Mouse (Mus musculus): Measurements from ENCODE around the gene Cope. TPM values are rescaled to one million over a fixed set of nuclear protein-coding genes. Genes with fewer than 3 reads are reported as not detected.

Cope gene
- total and polyA plus RNA-seq, 3 experiments: 134 to 243 (median 191) TPM

DNA sequence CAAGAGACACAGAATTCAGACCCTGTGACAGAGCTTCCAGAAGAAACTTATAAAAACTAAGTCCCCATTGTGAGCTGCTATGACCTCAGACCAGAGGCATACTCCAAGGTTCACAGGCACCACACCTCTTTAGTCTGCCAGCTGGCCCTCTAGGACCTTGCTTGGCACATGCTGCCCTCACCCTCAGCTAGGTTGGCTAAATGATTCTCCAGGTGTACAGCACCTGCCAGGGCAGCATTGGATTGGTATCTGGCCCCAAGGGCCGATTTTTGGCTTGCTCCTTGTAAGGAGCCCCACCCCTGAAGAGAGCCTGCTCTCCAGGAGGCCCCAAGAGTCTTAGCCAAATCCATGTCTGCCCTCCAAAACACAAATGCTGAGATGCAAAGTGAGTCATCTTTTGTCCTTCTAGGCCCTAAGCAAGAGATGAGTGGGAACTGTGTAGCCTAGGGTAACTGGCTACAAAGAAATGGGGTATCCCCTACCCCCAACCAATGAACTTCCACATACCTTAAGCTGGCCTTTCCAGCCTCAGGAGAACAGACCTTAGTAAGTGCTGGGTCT is 45.6 kb downstream of the Cope start:
- no peak overlapping the region for H3K27ac ChIP-seq (ENCODE audit: insufficient read depth, low read depth)
- dilution Hi-C loops (cut with MboI; ENCODE audit: extremely low pct_ligation_motif_present, extremely low pct_unique_long_range_greater_than_20kb, low sequenced_read_pairs): no loop called here
- peaks cover 38 to 81% of the 10 kb centered on the region in 2 experiments for H3K36me3 ChIP-seq (replicated peaks in 1 of 2; ENCODE audit: control insufficient read depth in 1 of 2, insufficient read depth in 1 of 2, low read length in 1 of 2)
- peaks cover 36 to 58% of the 10 kb centered on the region in 2 experiments for H3K4me1 ChIP-seq (ENCODE audit: control insufficient read depth in 1 of 2, insufficient read depth in 2 of 2)
- DNase-seq (ENCODE audit: extremely low read depth): no peak
- TF ChIP-seq TBP (conservative IDR thresholded peaks at IDR 0.05; ENCODE audit: low read depth, low read length) (no peak), CHD2 (IDR thresholded peaks at IDR 0.05; ENCODE audit: low read length) (no peak), CTCF (conservative IDR thresholded peaks at IDR 0.05 in 1 of 2, IDR thresholded peaks at IDR 0.05 in 1 of 2; ENCODE audit: low read depth in 2 of 2, low read length in 2 of 2) (no peak), MAFK (IDR thresholded peaks at IDR 0.05; ENCODE audit: insufficient replicate concordance, low read length) (no peak), POLR2AphosphoS2 (IDR thresholded peaks at IDR 0.05; ENCODE audit: low read depth, low read length) (no peak), JUND (conservative IDR thresholded peaks at IDR 0.05; ENCODE audit: low read depth, low read length) (no peak)
- no peak overlapping the region for H3K4me3 ChIP-seq (replicated peaks in 1 of 3; ENCODE audit: low read depth in 2 of 3, low read length in 2 of 3, poor library complexity in 1 of 3)
- H3K27me3 ChIP-seq (replicated peaks): no peaks in the 10 kb centered on the region
- H3K9ac ChIP-seq (ENCODE audit: insufficient read depth, low read depth): no peak overlapping the region
- no peaks in the 10 kb centered on the region for H3K9me3 ChIP-seq (replicated peaks; ENCODE audit: low read length)
- H3K4me2 ChIP-seq (ENCODE audit: insufficient read depth, low read depth, poor library complexity, severe bottlenecking): no peak overlapping the region
- in situ Hi-C loops (cut with MboI; ENCODE audit: low pct_ligation_motif_present, low pct_unique_long_range_greater_than_20kb, low sequenced_read_pairs): loop anchor here (5.0 kb wide), 1 partner anchor 36 kb away; no protein-coding TSS in a partner anchor
- H3K79me2 ChIP-seq (replicated peaks; ENCODE audit: control insufficient read depth, extremely low read depth, insufficient read depth, poor library complexity, severe bottlenecking): peaks cover 90% of the 10 kb centered on the region

DNA sequence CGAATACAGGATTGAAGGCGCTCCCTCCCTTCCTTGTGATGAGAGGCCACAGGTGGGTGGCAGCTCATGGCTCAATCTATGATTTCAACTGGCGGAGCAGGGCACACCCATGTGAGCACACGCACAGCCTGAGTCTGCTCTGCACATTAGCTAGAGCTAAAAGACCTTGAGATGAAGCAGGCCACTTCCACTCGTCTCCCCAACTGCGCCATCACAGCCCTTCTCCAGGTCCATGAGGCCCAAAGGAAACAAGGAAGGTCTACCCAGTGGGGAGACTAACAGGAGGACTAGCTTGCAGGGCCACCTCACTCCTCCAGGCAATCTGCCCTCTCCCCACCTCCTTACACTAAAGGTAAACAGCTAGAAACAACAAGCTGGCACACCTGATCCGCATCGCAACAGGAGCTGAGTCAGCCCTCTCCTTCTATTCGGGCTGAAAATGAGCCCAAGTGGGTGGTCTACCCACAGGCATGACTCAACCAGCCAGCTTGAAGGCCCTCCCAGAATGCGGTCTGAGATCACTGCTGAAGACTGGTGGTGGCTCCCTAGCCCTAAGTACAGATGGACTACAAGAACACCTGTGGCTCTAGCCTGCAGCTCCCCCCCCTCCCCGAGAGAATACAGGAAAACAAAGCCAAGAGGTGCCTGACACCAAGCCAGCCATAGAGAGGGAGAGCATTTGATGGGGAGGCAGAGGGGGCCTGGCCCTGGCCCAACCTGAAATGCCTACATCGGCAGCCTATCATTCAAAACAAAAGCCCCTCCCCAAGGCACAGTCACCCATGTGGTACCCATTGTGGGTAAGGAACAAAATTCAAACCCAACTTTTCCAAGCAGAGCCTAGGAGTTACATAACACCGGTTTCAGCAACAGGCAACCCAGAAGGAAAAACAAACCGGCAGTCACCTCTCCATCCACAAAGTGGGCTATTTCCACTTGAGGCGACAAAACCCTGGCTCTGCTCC is 49.0 kb downstream of the Cope start:
- Histone ChIP-seq H3K4me3 (replicated peaks in 1 of 3; ENCODE audit: low read depth in 2 of 3, low read length in 2 of 3, poor library complexity in 1 of 3) (peak overlapping the region; percentile 85 to 90 (median 85)), H3K27ac (ENCODE audit: insufficient read depth, low read depth) (no peak overlapping the region), H3K9ac (ENCODE audit: insufficient read depth, low read depth) (peak overlapping the region; percentile 83), H3K27me3 (replicated peaks) (no peaks in the 10 kb centered on the region), H3K9me3 (replicated peaks; ENCODE audit: low read length) (no peaks in the 10 kb centered on the region), H3K79me2 (replicated peaks; ENCODE audit: control insufficient read depth, extremely low read depth, insufficient read depth, poor library complexity, severe bottlenecking) (peaks cover 65% of the 10 kb centered on the region), H3K36me3 (replicated peaks in 1 of 2; ENCODE audit: control insufficient read depth in 1 of 2, insufficient read depth in 1 of 2, low read length in 1 of 2) (peaks cover 18 to 50% of the 10 kb centered on the region in 2 experiments), H3K4me2 (ENCODE audit: insufficient read depth, low read depth, poor library complexity, severe bottlenecking) (peak overlapping the region; percentile 58), H3K4me1 (ENCODE audit: control insufficient read depth in 1 of 2, insufficient read depth in 2 of 2) (peaks cover 44 to 65% of the 10 kb centered on the region in 2 experiments)
- TF ChIP-seq SMC3 (IDR thresholded peaks at IDR 0.05; ENCODE audit: low read depth, low read length) (no peak), ZKSCAN1 (IDR thresholded peaks at IDR 0.05; ENCODE audit: borderline replicate concordance, low read depth, low read length) (no peak), RCOR1 (conservative IDR thresholded peaks at IDR 0.05; ENCODE audit: low read depth, low read length) (no peak), ZMIZ1 (IDR thresholded peaks at IDR 0.05; ENCODE audit: low read depth, low read length) (no peak)
- DNase-seq (ENCODE audit: extremely low read depth): peak; percentile 25
- in situ Hi-C loops (cut with MboI; ENCODE audit: low pct_ligation_motif_present, low pct_unique_long_range_greater_than_20kb, low sequenced_read_pairs) (no loop called here), dilution Hi-C loops (cut with MboI; ENCODE audit: extremely low pct_ligation_motif_present, extremely low pct_unique_long_range_greater_than_20kb, low sequenced_read_pairs) (no loop called here)

GRCm38 (mm10) chr8:70352000-70352384 is 49.7 kb downstream of the Cope start:
- dilution Hi-C loops (cut with MboI; ENCODE audit: extremely low pct_ligation_motif_present, extremely low pct_unique_long_range_greater_than_20kb, low sequenced_read_pairs) (no loop called here), in situ Hi-C loops (cut with MboI; ENCODE audit: low pct_ligation_motif_present, low pct_unique_long_range_greater_than_20kb, low sequenced_read_pairs) (no loop called here)
- Histone ChIP-seq H3K4me2 (ENCODE audit: insufficient read depth, low read depth, poor library complexity, severe bottlenecking) (peak overlapping the region; percentile 58), H3K27me3 (replicated peaks) (no peaks in the 10 kb centered on the region), H3K27ac (ENCODE audit: insufficient read depth, low read depth) (no peak overlapping the region), H3K4me3 (replicated peaks in 1 of 3; ENCODE audit: low read depth in 2 of 3, low read length in 2 of 3, poor library complexity in 1 of 3) (peak overlapping the region; percentile 85 to 90 (median 85)), H3K9me3 (replicated peaks; ENCODE audit: low read length) (no peaks in the 10 kb centered on the region), H3K9ac (ENCODE audit: insufficient read depth, low read depth) (peak overlapping the region; percentile 83), H3K4me1 (ENCODE audit: control insufficient read depth in 1 of 2, insufficient read depth in 2 of 2) (peaks cover 44 to 58% of the 10 kb centered on the region in 2 experiments), H3K79me2 (replicated peaks; ENCODE audit: control insufficient read depth, extremely low read depth, insufficient read depth, poor library complexity, severe bottlenecking) (peaks cover 58% of the 10 kb centered on the region), H3K36me3 (replicated peaks in 1 of 2; ENCODE audit: control insufficient read depth in 1 of 2, insufficient read depth in 1 of 2, low read length in 1 of 2) (peaks cover 14 to 44% of the 10 kb centered on the region in 2 experiments)
- DNase-seq (ENCODE audit: extremely low read depth): no peak
- no peak for TF ChIP-seq ZKSCAN1 (IDR thresholded peaks at IDR 0.05; ENCODE audit: borderline replicate concordance, low read depth, low read length)
- TF ChIP-seq SMC3 (IDR thresholded peaks at IDR 0.05; ENCODE audit: low read depth, low read length): no peak
- no peak for TF ChIP-seq MAFK (IDR thresholded peaks at IDR 0.05; ENCODE audit: insufficient replicate concordance, low read length)
- TF ChIP-seq PAX5 (IDR thresholded peaks at IDR 0.05; ENCODE audit: low read length): no peak
- TF ChIP-seq MXI1 (IDR thresholded peaks at IDR 0.05; ENCODE audit: low read depth, low read length): no peak
- TF ChIP-seq KAT2A (IDR thresholded peaks at IDR 0.05; ENCODE audit: insufficient replicate concordance, low read length): no peak
- no peak for TF ChIP-seq TBP (conservative IDR thresholded peaks at IDR 0.05; ENCODE audit: low read depth, low read length)
- no peak for TF ChIP-seq JUND (conservative IDR thresholded peaks at IDR 0.05; ENCODE audit: low read depth, low read length)
- no peak for TF ChIP-seq UBTF (IDR thresholded peaks at IDR 0.05; ENCODE audit: low read depth, low read length)
- no peak for TF ChIP-seq ZNF384 (IDR thresholded peaks at IDR 0.05; ENCODE audit: low read depth, low read length)
- TF ChIP-seq NELFE (IDR thresholded peaks at IDR 0.05; ENCODE audit: low read depth, low read length): no peak
- TF ChIP-seq SIN3A (IDR thresholded peaks at IDR 0.05; ENCODE audit: low read length): no peak
- TF ChIP-seq JUN (IDR thresholded peaks at IDR 0.05; ENCODE audit: insufficient read depth, low read depth, low read length): no peak
- no peak for TF ChIP-seq HCFC1 (IDR thresholded peaks at IDR 0.05; ENCODE audit: low read depth, low read length)
- TF ChIP-seq ZC3H11A (IDR thresholded peaks at IDR 0.05; ENCODE audit: low read depth, low read length): no peak
- no peak for TF ChIP-seq E2F4 (IDR thresholded peaks at IDR 0.05; ENCODE audit: insufficient replicate concordance, low read depth, low read length)
- TF ChIP-seq NRF1 (IDR thresholded peaks at IDR 0.05; ENCODE audit: low read depth, low read length): no peak
